Mouse (Mus musculus) myocyte (in vitro differentiated cells): ENCODE measurements around the gene Rpl9. TPM values are rescaled to one million over a fixed set of nuclear protein-coding genes. Genes with fewer than 3 reads are reported as not detected.
A peak's percentile ranks its signal among the peaks of the same experiment; 100 is the strongest.

ENCODE experiments used
- H3K27me3 ChIP-seq: one replicate; pipeline ENCODE4 v1.6.1; 2011; ENCODE audit not compliant: control insufficient read depth, insufficient read depth, insufficient read length
- H3K36me3 ChIP-seq: one replicate; pipeline ENCODE4 v1.6.1; 2011; ENCODE audit not compliant: control insufficient read depth, insufficient read depth
- H3K4me2 ChIP-seq: one replicate; pipeline ENCODE4 v1.6.1; 2011; ENCODE audit warnings: low read depth, control low read depth
- H3K4me3 ChIP-seq: one replicate; pipeline ENCODE4 v1.5.1; 2011; ENCODE audit warnings: mild to moderate bottlenecking, control low read depth, moderate library complexity
- H3K79me2 ChIP-seq: one replicate; pipeline ENCODE4 v1.6.1; 2011; ENCODE audit not compliant: control insufficient read depth, insufficient read depth
- H3ac ChIP-seq: one replicate; pipeline ENCODE4 v1.6.1; 2011; ENCODE audit not compliant: control insufficient read depth, insufficient read length
- CEBPB ChIP-seq: IDR thresholded peaks from 2 replicates; pipeline ENCODE4 v1.6.1; 2011; ENCODE audit warnings: mild to moderate bottlenecking, moderate library complexity; ENCODE audit not compliant: poor library complexity, insufficient read depth, severe bottlenecking
- E2F4 ChIP-seq: IDR thresholded peaks from one replicate; pipeline ENCODE4 v1.6.1; 2011; ENCODE audit warnings: mild to moderate bottlenecking, control low read depth, moderate library complexity; ENCODE audit not compliant: insufficient read depth
- MAX ChIP-seq: IDR thresholded peaks from one replicate; pipeline ENCODE4 v1.6.1; 2011; ENCODE audit warnings: low read depth, mild to moderate bottlenecking, control low read depth
- MYOD1 ChIP-seq, 3 experiments: IDR thresholded peaks; one replicate each; pipeline ENCODE4 v1.6.1; 2011; ENCODE audit warnings: control low read depth in 2 of 3, low read depth in 2 of 3, mild to moderate bottlenecking in 2 of 3, moderate library complexity in 1 of 3; ENCODE audit not compliant: insufficient read length in 2 of 3, control insufficient read depth in 1 of 3
- MYOG ChIP-seq, 3 experiments: IDR thresholded peaks; one replicate each; pipeline ENCODE4 v1.6.1; 2011; ENCODE audit warnings: control low read depth in 2 of 3, low read depth in 2 of 3, mild to moderate bottlenecking in 2 of 3; ENCODE audit not compliant: insufficient read length in 2 of 3, control insufficient read depth in 1 of 3, insufficient read depth in 1 of 3
- POLR2A ChIP-seq: IDR thresholded peaks from one replicate; pipeline ENCODE4 v1.6.1; 2011; ENCODE audit warnings: low read depth, mild to moderate bottlenecking, control low read depth, moderate library complexity; ENCODE audit not compliant: insufficient read length
- POLR2AphosphoS2 ChIP-seq: IDR thresholded peaks from one replicate; pipeline ENCODE4 v1.6.1; 2011; ENCODE audit warnings: low read depth, control low read depth; ENCODE audit not compliant: insufficient read length
- REST ChIP-seq: IDR thresholded peaks from one replicate; pipeline ENCODE4 v1.6.1; 2011; ENCODE audit warnings: mild to moderate bottlenecking, control low read depth, moderate library complexity; ENCODE audit not compliant: insufficient read depth, insufficient read length
- SRF ChIP-seq: IDR thresholded peaks from one replicate; pipeline ENCODE4 v1.6.1; 2011; ENCODE audit warnings: low read depth; ENCODE audit not compliant: control insufficient read depth, insufficient read length
- TCF12 ChIP-seq: IDR thresholded peaks from one replicate; pipeline ENCODE4 v1.6.1; 2011; ENCODE audit warnings: mild to moderate bottlenecking, control low read depth; ENCODE audit not compliant: poor library complexity, insufficient read depth, severe bottlenecking
- TCF3 ChIP-seq: IDR thresholded peaks from one replicate; pipeline ENCODE4 v1.6.1; 2011; ENCODE audit warnings: low read depth, control low read depth; ENCODE audit not compliant: insufficient read length
- USF1 ChIP-seq: IDR thresholded peaks from one replicate; pipeline ENCODE4 v1.6.1; 2011; ENCODE audit warnings: low read depth, mild to moderate bottlenecking, control low read depth, moderate library complexity
- polyA plus RNA-seq: library from polyadenylated mRNA; unstranded; fragments of >200 nt; fragmentation: generic; extraction: Trizol; gene quantifications from one replicate; pipeline ENCODE4 v1.2.1, GENCODE M21; 2012; ENCODE audit warnings: missing spikeins

Rpl9 gene
- polyA plus RNA-seq, 1 experiment, result 2,064 TPM

GRCm38 (mm10) chr5:65407989-65408388 is 16.7 kb upstream of the Rpl9 start:
- Histone ChIP-seq H3K4me2 (no peak overlapping the region), H3K79me2 (no peaks in the 10 kb centered on the region), H3K27me3 (no peaks in the 10 kb centered on the region), H3ac (no peak overlapping the region), H3K4me3 (no peak overlapping the region), H3K36me3 (peaks cover 24% of the 10 kb centered on the region)
- TF ChIP-seq POLR2A, result no peak
- no peak for TF ChIP-seq POLR2AphosphoS2

GRCm38 (mm10) chr5:65401251-65401994 is 10.2 kb upstream of the Rpl9 start:
- Histone ChIP-seq H3K79me2 (no peaks in the 10 kb centered on the region), H3K27me3 (no peaks in the 10 kb centered on the region), H3K4me2 (no peak overlapping the region), H3ac (no peak overlapping the region), H3K4me3 (no peak overlapping the region), H3K36me3 (peaks cover 22% of the 10 kb centered on the region)
- TF ChIP-seq TCF12 (no peak), MAX (no peak), REST (no peak), SRF (no peak), POLR2AphosphoS2 (no peak), E2F4 (no peak), TCF3 (no peak), MYOD1 (IDR thresholded peaks at IDR 0.05; ENCODE audit: control insufficient read depth in 1 of 3, insufficient read length in 2 of 3, low read depth in 2 of 3) (no peak), USF1 (no peak), CEBPB (no peak), MYOG (IDR thresholded peaks at IDR 0.05; ENCODE audit: control insufficient read depth in 1 of 3, insufficient read depth in 1 of 3, insufficient read length in 2 of 3, low read depth in 2 of 3) (no peak)

- Histone ChIP-seq H3K79me2 (peaks cover 37% of the 10 kb centered on the region), H3K36me3 (peaks cover 21% of the 10 kb centered on the region), H3ac (no peak overlapping the region), H3K27me3 (no peaks in the 10 kb centered on the region), H3K4me2 (no peak overlapping the region), H3K4me3 (no peak overlapping the region)
- TF ChIP-seq SRF, result no peak
- TF ChIP-seq TCF12, result no peak
- TF ChIP-seq E2F4, result no peak
- no peak for TF ChIP-seq POLR2A
- no peak for TF ChIP-seq REST
- TF ChIP-seq MYOG (IDR thresholded peaks at IDR 0.05; ENCODE audit: control insufficient read depth in 1 of 3, insufficient read depth in 1 of 3, insufficient read length in 2 of 3, low read depth in 2 of 3), result no peak
- no peak for TF ChIP-seq TCF3
- no peak for TF ChIP-seq MAX
- TF ChIP-seq POLR2AphosphoS2, result no peak
- no peak for TF ChIP-seq MYOD1 (IDR thresholded peaks at IDR 0.05; ENCODE audit: control insufficient read depth in 1 of 3, insufficient read length in 2 of 3, low read depth in 2 of 3)
- no peak for TF ChIP-seq CEBPB
- no peak for TF ChIP-seq USF1
Observed at GRCm38 (mm10) chr5:65394425-65394824, 3.2 kb upstream of the Rpl9 start.

GRCm38 (mm10) chr5:65391753-65392152 is 509 bp upstream of the Rpl9 start:
- Histone ChIP-seq H3K79me2 (peaks cover 50% of the 10 kb centered on the region), H3K27me3 (no peaks in the 10 kb centered on the region), H3K36me3 (peaks cover 35% of the 10 kb centered on the region), H3K4me2 (peak overlapping the region; percentile 92), H3K4me3 (peak overlapping the region; percentile 98), H3ac (peak overlapping the region; percentile 79)
- TF ChIP-seq USF1, result no peak
- TF ChIP-seq POLR2A, result no peak
- TF ChIP-seq TCF3, result no peak
- TF ChIP-seq MYOG (IDR thresholded peaks at IDR 0.05; ENCODE audit: control insufficient read depth in 1 of 3, insufficient read depth in 1 of 3, insufficient read length in 2 of 3, low read depth in 2 of 3), result no peak
- no peak for TF ChIP-seq MYOD1 (IDR thresholded peaks at IDR 0.05; ENCODE audit: control insufficient read depth in 1 of 3, insufficient read length in 2 of 3, low read depth in 2 of 3)
- TF ChIP-seq SRF, result no peak
- no peak for TF ChIP-seq E2F4
- no peak for TF ChIP-seq REST
- TF ChIP-seq POLR2AphosphoS2, result no peak
- no peak for TF ChIP-seq MAX
- no peak for TF ChIP-seq CEBPB
- no peak for TF ChIP-seq TCF12
